Mouse (Mus musculus): Measurements from ENCODE around the gene Mrrf.

- TF ChIP-seq POLR2A (IDR thresholded peaks at IDR 0.05; ENCODE audit: insufficient read depth, low read depth, low read length): no peak
- no peak for TF ChIP-seq CTCF (IDR thresholded peaks at IDR 0.05; ENCODE audit: insufficient read depth, low read depth, low read length)
Observed at GRCm38 (mm10) chr2:36224599-36224998, 88.4 kb downstream of the Mrrf start.
